Mouse (Mus musculus) E14TG2a.4 (cell line): ENCODE measurements around the gene H2-Eb1.

Experiments used
- CTCF ChIP-seq: conservative IDR thresholded peaks from 2 replicates; pipeline ENCODE4 v1.5.1; 2014; ENCODE audit warnings: low read length
- NANOG ChIP-seq: IDR thresholded peaks from 2 replicates; pipeline ENCODE4 v1.6.1; 2014; ENCODE audit warnings: borderline replicate concordance, low read length, mixed read lengths
- POU5F1 ChIP-seq: IDR thresholded peaks from 2 replicates; pipeline ENCODE4 v1.6.1; 2014; ENCODE audit warnings: low read length, borderline replicate concordance

- TF ChIP-seq CTCF (no peak), POU5F1 (no peak), NANOG (no peak)
Observed at GRCm38 (mm10) chr17:34316697-34317096, 11.0 kb downstream of the H2-Eb1 start.
